Mouse (Mus musculus) thymus, adult 2 months (tissue): ENCODE measurements around the gene Rft1.

Source experiments
- CTCF ChIP-seq: fragments of 200-500 bp; IDR thresholded peaks from 2 replicates; pipeline ENCODE4 v1.5.1; 2012; ENCODE audit warnings: mild to moderate bottlenecking, control low read depth, low read length, moderate library complexity, borderline replicate concordance; ENCODE audit not compliant: control insufficient read depth, poor library complexity, insufficient read depth; ENCODE audit errors: extremely low read depth
- POLR2A ChIP-seq: fragments of 200-500 bp; IDR thresholded peaks from 2 replicates; pipeline ENCODE4 v1.6.1; 2012; ENCODE audit warnings: mild to moderate bottlenecking, low read length, control low read depth, moderate library complexity; ENCODE audit not compliant: control insufficient read depth, poor library complexity, insufficient read depth; ENCODE audit errors: extremely low read depth

DNA sequence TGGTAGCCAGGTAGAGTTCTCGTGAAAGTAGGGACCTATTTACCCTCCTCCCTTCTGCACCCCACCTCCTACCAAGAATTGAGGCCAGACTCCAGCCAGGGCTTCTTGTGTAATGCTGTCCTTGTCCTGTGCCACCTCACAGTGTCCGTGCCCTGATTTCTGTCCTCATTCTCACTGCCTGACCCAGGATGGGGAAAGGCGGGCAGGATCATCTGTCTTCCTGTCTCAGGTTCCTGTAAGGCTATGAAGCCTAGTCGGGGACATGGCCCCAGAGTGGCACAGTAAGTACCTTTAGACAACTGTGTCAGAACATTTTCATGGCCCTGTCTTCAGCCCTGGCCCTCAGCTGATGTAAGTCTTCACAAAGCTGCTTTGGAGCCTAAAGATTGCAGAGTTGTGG is 15.5 kb upstream of the Rft1 start:
- no peak for TF ChIP-seq CTCF
- no peak for TF ChIP-seq POLR2A
